Mouse (Mus musculus): ENCODE results near the gene Olfm3. TPM values are rescaled to one million over a fixed set of nuclear protein-coding genes. Genes with fewer than 3 reads are reported as not detected.

Gene Olfm3
- polyA plus RNA-seq, 1 experiment from 2014 or later, result 9.7 TPM

DNA sequence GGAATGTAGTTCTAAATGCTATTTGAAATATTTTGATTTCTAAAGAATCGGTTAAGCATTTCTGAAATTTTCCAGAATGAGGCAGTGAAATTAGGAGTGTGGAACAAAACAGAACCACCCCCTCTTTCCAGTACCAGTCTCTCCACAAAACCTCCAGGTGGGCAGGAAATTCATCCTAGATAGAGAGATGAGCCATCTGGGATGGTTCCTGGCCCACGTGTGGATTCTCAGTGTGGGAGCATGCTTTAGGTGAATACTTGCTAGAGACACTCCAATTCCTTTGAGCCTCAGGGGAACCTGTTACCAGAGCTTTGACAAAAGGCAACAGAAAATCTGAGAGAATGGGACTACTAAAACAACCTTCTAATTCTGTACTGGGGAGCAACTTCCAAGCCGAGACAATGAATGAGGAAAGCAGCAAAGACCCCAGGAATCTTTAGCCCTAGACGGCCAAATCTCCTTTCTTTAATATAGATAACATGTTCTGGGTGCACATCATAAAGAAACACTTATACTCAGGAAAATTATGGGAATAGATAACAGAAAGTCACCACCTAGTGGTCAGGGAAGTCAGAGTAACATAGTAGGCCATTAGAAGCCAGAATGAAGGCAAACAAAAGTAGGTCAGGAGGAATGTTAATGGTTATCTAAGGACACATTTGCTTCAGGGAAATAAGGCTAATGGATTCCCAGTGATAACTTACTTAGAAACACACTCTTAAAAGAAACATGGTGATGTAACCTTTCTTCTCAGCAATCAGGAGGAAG, 58.6 kb downstream of the Olfm3 start:
- 78% methylated on average over 4 of the region's 4 CpGs for WGBS
- ATAC-seq (ENCODE audit: low FRiP score), result no peak

DNA sequence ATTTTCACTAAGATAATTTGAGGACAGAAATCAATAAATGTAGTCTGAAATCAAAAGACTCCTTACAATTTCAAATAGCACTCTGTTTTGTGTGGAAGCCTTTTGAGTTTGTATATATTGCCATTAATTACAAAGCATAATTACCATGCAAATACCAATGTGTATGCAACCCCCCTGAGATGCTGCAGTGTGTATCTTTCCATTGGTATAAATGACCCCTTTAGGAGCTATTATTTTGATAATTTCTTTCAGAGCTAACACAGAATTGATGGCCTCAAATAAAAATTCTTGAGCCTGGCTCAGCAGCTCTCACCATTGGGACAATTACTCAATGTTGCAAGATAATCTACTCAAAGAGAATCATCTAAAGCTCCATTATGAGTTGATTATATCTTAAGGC, 67.3 kb downstream of the Olfm3 start:
- Histone ChIP-seq H3K4me2 (no peak overlapping the region), H3K27ac (no peak overlapping the region), H3K27me3 (no peaks in the 10 kb centered on the region), H3K4me3 (no peak overlapping the region), H3K9ac (no peak overlapping the region), H3K36me3 (no peaks in the 10 kb centered on the region), H3K9me3 (no peaks in the 10 kb centered on the region), H3K4me1 (replicated peaks) (0 out of 2 replicates have a peak, but pooled peaks cover 2% of the 10 kb centered on the region)
- ATAC-seq (ENCODE audit: low FRiP score), result no peak

More for the DNA sequence above, 58.6 kb downstream of the Olfm3 start:
- Histone ChIP-seq H3K9ac (no peak overlapping the region), H3K4me2 (no peak overlapping the region), H3K4me3 (no peak overlapping the region), H3K27me3 (no peaks in the 10 kb centered on the region), H3K4me1 (replicated peaks) (0 out of 2 replicates have a peak, but pooled peaks cover 2% of the 10 kb centered on the region), H3K9me3 (no peaks in the 10 kb centered on the region), H3K36me3 (no peaks in the 10 kb centered on the region), H3K27ac (no peak overlapping the region)

GRCm38 (mm10) chr3:114972522-114972921, 68.6 kb downstream of the Olfm3 start:
- no peaks in the 10 kb centered on the region for H3K27me3 ChIP-seq
- no peaks in the 10 kb centered on the region for H3K36me3 ChIP-seq
- H3K4me1 ChIP-seq (replicated peaks), result 0 out of 2 replicates have a peak, but pooled peaks cover 2% of the 10 kb centered on the region
- peak overlapping the region; percentile 1; the same call in 1 of the 2 replicates for H3K27ac ChIP-seq
- H3K9ac ChIP-seq, result no peak overlapping the region
- H3K4me3 ChIP-seq, result no peak overlapping the region
- no peak overlapping the region for H3K4me2 ChIP-seq
- WGBS, result 33% methylated on average over 1 of the region's 1 CpGs
- ATAC-seq (ENCODE audit: low FRiP score), result no peak
- H3K9me3 ChIP-seq, result no peaks in the 10 kb centered on the region

DNA sequence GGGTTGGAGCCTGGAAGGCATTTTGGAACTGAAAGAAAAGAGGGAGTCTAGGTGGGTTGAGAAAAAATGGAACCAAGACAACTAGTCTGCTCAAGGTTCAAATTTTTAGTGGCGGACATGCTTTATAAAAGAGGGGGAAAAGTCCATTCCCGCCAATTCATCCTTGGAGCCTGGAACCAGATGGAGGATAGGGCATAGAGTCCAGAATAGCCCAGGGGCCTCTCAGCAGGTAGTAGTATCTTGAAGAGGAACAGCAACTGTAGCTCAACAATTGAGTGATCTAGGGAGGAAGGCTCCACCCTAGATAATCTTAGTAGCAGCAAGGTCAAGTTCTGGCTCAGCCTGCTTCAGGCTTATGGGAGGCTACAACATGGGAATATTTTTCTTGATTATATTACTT, 87.0 kb downstream of the Olfm3 start:
- H3K4me2 ChIP-seq, result no peak overlapping the region
- WGBS, result 93% methylated on average over 2 of the region's 2 CpGs
- H3K36me3 ChIP-seq, result no peaks in the 10 kb centered on the region
- no peaks in the 10 kb centered on the region for H3K9me3 ChIP-seq
- H3K4me1 ChIP-seq (replicated peaks), result no peaks in the 10 kb centered on the region
- ATAC-seq (ENCODE audit: low FRiP score), result no peak
- no peak overlapping the region for H3K27ac ChIP-seq
- H3K9ac ChIP-seq, result no peak overlapping the region
- H3K4me3 ChIP-seq, result no peak overlapping the region
- no peaks in the 10 kb centered on the region for H3K27me3 ChIP-seq

- no peak overlapping the region for H3K4me2 ChIP-seq
- H3K4me3 ChIP-seq, result no peak overlapping the region
- no peaks in the 10 kb centered on the region for H3K4me1 ChIP-seq (replicated peaks)
- H3K27ac ChIP-seq, result no peak overlapping the region
- no peak for ATAC-seq (ENCODE audit: low FRiP score)
- 80% methylated on average over 1 of the region's 1 CpGs for WGBS
- H3K9me3 ChIP-seq, result no peaks in the 10 kb centered on the region
- H3K36me3 ChIP-seq, result no peaks in the 10 kb centered on the region
- H3K9ac ChIP-seq, result no peak overlapping the region
- H3K27me3 ChIP-seq, result no peaks in the 10 kb centered on the region
These were observed 92.1 kb downstream of the Olfm3 start for GRCm38 (mm10) chr3:114995956-114996355.

GRCm38 (mm10) chr3:115027560-115027959, 123.7 kb downstream of the Olfm3 start:
- ATAC-seq (ENCODE audit: low FRiP score), result no peak
- no peak overlapping the region for H3K4me3 ChIP-seq
- H3K9me3 ChIP-seq, result no peaks in the 10 kb centered on the region
- no peaks in the 10 kb centered on the region for H3K4me1 ChIP-seq (replicated peaks)
- no peaks in the 10 kb centered on the region for H3K27me3 ChIP-seq
- 88% methylated on average over 3 of the region's 3 CpGs for WGBS
- H3K9ac ChIP-seq, result no peak overlapping the region
- no peaks in the 10 kb centered on the region for H3K36me3 ChIP-seq
- no peak overlapping the region for H3K4me2 ChIP-seq
- no peak overlapping the region for H3K27ac ChIP-seq

GRCm38 (mm10) chr3:115028046-115028445, 124.2 kb downstream of the Olfm3 start:
- H3K9me3 ChIP-seq, result no peaks in the 10 kb centered on the region
- WGBS, result 94% methylated on average over 1 of the region's 1 CpGs
- H3K4me1 ChIP-seq (replicated peaks), result no peaks in the 10 kb centered on the region
- no peaks in the 10 kb centered on the region for H3K27me3 ChIP-seq
- H3K4me2 ChIP-seq, result no peak overlapping the region
- H3K27ac ChIP-seq, result no peak overlapping the region
- H3K9ac ChIP-seq, result no peak overlapping the region
- no peaks in the 10 kb centered on the region for H3K36me3 ChIP-seq
- ATAC-seq (ENCODE audit: low FRiP score), result no peak
- no peak overlapping the region for H3K4me3 ChIP-seq

DNA sequence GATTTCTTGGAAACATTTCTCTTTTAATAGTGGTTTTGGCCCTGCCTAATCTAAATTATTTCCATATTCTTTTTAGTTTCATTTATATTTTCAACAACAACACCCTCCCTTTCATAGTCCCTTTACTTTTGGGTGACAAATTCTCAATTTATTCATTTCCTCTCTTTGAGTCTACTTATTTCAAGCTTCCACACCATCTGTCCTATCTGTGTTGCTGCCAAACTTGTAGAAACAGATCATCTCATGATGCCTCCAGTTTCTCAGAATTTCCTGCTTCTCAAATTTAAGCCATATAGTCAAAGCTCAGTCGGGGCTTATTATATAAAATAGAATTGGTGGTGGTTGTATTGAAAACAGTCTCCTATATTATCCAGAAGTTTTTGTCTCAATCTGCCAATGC, 124.7 kb downstream of the Olfm3 start:
- H3K4me3 ChIP-seq, result no peak overlapping the region
- no peaks in the 10 kb centered on the region for H3K27me3 ChIP-seq
- H3K4me1 ChIP-seq (replicated peaks), result no peaks in the 10 kb centered on the region
- no peaks in the 10 kb centered on the region for H3K36me3 ChIP-seq
- no peak for ATAC-seq (ENCODE audit: low FRiP score)
- no peak overlapping the region for H3K9ac ChIP-seq
- 87% methylated on average over 1 of the region's 1 CpGs for WGBS
- no peaks in the 10 kb centered on the region for H3K9me3 ChIP-seq
- no peak overlapping the region for H3K27ac ChIP-seq
- no peak overlapping the region for H3K4me2 ChIP-seq

GRCm38 (mm10) chr3:115049060-115049459, 145.2 kb downstream of the Olfm3 start:
- no peaks in the 10 kb centered on the region for H3K36me3 ChIP-seq
- no peak overlapping the region for H3K9ac ChIP-seq
- H3K4me1 ChIP-seq (replicated peaks), result no peaks in the 10 kb centered on the region
- WGBS, result 95% methylated on average over 5 of the region's 5 CpGs
- ATAC-seq (ENCODE audit: low FRiP score), result no peak
- no peaks in the 10 kb centered on the region for H3K9me3 ChIP-seq
- H3K4me3 ChIP-seq, result no peak overlapping the region
- H3K27me3 ChIP-seq, result no peaks in the 10 kb centered on the region
- H3K4me2 ChIP-seq, result no peak overlapping the region
- no peak overlapping the region for H3K27ac ChIP-seq

GRCm38 (mm10) chr3:115064901-115065300, 161.0 kb downstream of the Olfm3 start:
- 71% methylated on average over 1 of the region's 1 CpGs for WGBS
- no peak overlapping the region for H3K4me3 ChIP-seq
- no peak for ATAC-seq (ENCODE audit: low FRiP score)
- H3K4me1 ChIP-seq (replicated peaks), result no peaks in the 10 kb centered on the region
- no peaks in the 10 kb centered on the region for H3K36me3 ChIP-seq
- H3K9ac ChIP-seq, result no peak overlapping the region
- no peak overlapping the region for H3K4me2 ChIP-seq
- H3K9me3 ChIP-seq, result no peaks in the 10 kb centered on the region
- H3K27me3 ChIP-seq, result no peaks in the 10 kb centered on the region
- H3K27ac ChIP-seq, result no peak overlapping the region

GRCm38 (mm10) chr3:115080428-115081181, 176.7 kb downstream of the Olfm3 start:
- H3K36me3 ChIP-seq, result no peaks in the 10 kb centered on the region
- no peaks in the 10 kb centered on the region for H3K9me3 ChIP-seq
- no peak overlapping the region for H3K9ac ChIP-seq
- no peaks in the 10 kb centered on the region for H3K27me3 ChIP-seq
- peaks cover 5% of the 10 kb centered on the region; the same call in 1 of the 2 replicates for H3K4me1 ChIP-seq (replicated peaks)
- 41% methylated on average over 12 of the region's 12 CpGs for WGBS
- H3K4me3 ChIP-seq, result no peak overlapping the region
- 0 out of 2 replicates have a peak, but pooled peaks have one; percentile 39 for ATAC-seq (ENCODE audit: low FRiP score)
- H3K27ac ChIP-seq, result no peak overlapping the region
- no peak overlapping the region for H3K4me2 ChIP-seq

GRCm38 (mm10) chr3:115081371-115081770, 177.5 kb downstream of the Olfm3 start:
- no peak overlapping the region for H3K9ac ChIP-seq
- 45% methylated on average over 2 of the region's 2 CpGs for WGBS
- H3K9me3 ChIP-seq, result no peaks in the 10 kb centered on the region
- H3K4me1 ChIP-seq (replicated peaks), result peaks cover 5% of the 10 kb centered on the region; the same call in 1 of the 2 replicates
- H3K4me3 ChIP-seq, result no peak overlapping the region
- no peak overlapping the region for H3K27ac ChIP-seq
- no peaks in the 10 kb centered on the region for H3K27me3 ChIP-seq
- no peaks in the 10 kb centered on the region for H3K36me3 ChIP-seq
- no peak overlapping the region for H3K4me2 ChIP-seq
- no peak for ATAC-seq (ENCODE audit: low FRiP score)
